Mouse (Mus musculus) brain, embryonic 14.5 days (tissue): Measurements from ENCODE around the gene Grb2.

Source experiments
- CTCF ChIP-seq: fragments of 200-500 bp; IDR thresholded peaks from 2 replicates; pipeline ENCODE4 v1.5.1; 2012; ENCODE audit warnings: inconsistent platforms, mild to moderate bottlenecking, moderate library complexity, borderline replicate concordance; ENCODE audit not compliant: insufficient read depth, insufficient read length; ENCODE audit errors: extremely low read depth
- POLR2A ChIP-seq: fragments of 200-500 bp; IDR thresholded peaks from 2 replicates; pipeline ENCODE4 v1.6.1; 2012; ENCODE audit warnings: mild to moderate bottlenecking, inconsistent platforms, borderline replicate concordance; ENCODE audit not compliant: poor library complexity, insufficient read depth, insufficient read length, severe bottlenecking; ENCODE audit errors: extremely low read depth

GRCm38 (mm10) chr11:115612410-115613137 is 95.8 kb downstream of the Grb2 start, which contains the start of gene Mif4gd:
- TF ChIP-seq POLR2A (no peak), CTCF (peak; percentile 59; the same call in 1 of the 2 replicates)
